ENCODE assay signal across 20 mouse cellular contexts in the genomic region with DNA sequence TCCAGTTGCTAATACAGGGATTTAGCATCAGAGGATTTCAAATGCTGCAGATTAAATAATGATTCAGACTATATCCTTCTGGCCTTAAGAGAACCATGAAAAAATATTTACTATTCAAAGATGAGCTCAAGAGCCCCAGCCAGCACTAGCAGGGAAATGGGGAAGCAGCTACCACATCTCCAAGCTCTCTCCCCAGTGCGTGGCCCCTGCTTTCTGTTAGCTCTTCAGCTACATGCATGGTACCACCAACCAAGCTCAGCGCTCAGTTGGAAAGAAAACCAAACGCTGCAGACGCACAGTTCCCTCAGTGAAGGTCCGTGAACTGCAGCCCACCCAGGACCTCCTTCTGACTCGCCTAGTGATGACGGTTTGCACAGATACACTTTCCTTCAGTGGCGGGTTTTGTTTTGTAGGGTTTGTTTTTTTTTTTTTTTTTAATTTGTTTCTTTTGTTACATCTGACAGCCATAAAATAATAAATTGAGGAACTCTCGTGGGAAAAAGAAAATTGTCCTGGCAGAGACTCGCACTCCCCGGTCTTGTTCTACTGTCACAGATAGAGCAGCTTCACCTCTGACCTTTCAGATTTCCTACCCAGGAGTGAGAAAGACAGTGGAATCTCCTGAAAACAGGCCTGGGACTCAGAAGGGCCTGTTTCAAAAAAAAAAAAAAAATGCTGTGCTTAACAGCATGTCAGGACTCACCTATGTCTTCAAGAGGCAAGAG. TPM values are rescaled to one million over a fixed set of nuclear protein-coding genes. Genes with fewer than 3 reads are reported as not detected.
DNase-seq lines count a peak whose midpoint lies in the region; ATAC-seq and TF ChIP-seq lines count a peak whose summit lies in the region.
"Had no signal": no experiment of that assay in that cellular context is flagged by ENCODE, and none has a peak within 500 bp of the region (broad histone marks: within the 10 kb centered on the region; RNA-seq: fewer than 3 reads in every experiment).

No protein-coding gene starts in this region.

- intact Hi-C loops in heart, postnatal 25 days (cut with DNase I) = loop anchor here (5.0 kb wide), 1 partner anchor 83 kb away; no protein-coding TSS in a partner anchor

- H3K4me1 ChIP-seq in heart, embryonic 12.5 days (replicated peaks) = peaks cover 25% of the 10 kb centered on the region
- H3K4me1 ChIP-seq: forebrain, embryonic 10.5 days; midbrain, embryonic 10.5 days had no signal

- no peak for TF ChIP-seq CTCF in layer of hippocampus, adult 2 months (conservative IDR thresholded peaks at IDR 0.05)

- 72% methylated on average over 11 of the region's 11 CpGs for WGBS in heart, embryonic 12.5 days

- no peak for ATAC-seq in heart, embryonic 12.5 days (ENCODE audit: insufficient number of reproducible peaks, low FRiP score)
- peak; percentile 84 for ATAC-seq in common myeloid progenitor, adult 5-6 weeks (replicated peaks; ENCODE audit: low read depth, poor library complexity, severe bottlenecking)
- ATAC-seq in megakaryocyte progenitor cell, adult 5-6 weeks (replicated peaks; ENCODE audit: poor library complexity) = peak; percentile 81
- ATAC-seq: inflammation-experienced regulatory T-cells, adult 6 months had no signal

- 0 out of 2 replicates have a peak overlapping the region, but pooled peaks have one; percentile 17 for H3K27ac ChIP-seq in heart, embryonic 12.5 days (ENCODE audit: poor library complexity, severe bottlenecking)
- peak overlapping the region; percentile 62 for H3K27ac ChIP-seq in layer of hippocampus, adult 2 months
- H3K27ac ChIP-seq: embryonic facial prominence, embryonic 15.5 days; forebrain, embryonic 10.5 days; liver, embryonic 14.5 days; midbrain, embryonic 10.5 days; neural tube, embryonic 15.5 days had no signal

- no peak overlapping the region for H3K9ac ChIP-seq in heart, embryonic 12.5 days
- H3K9ac ChIP-seq: embryonic facial prominence, embryonic 15.5 days; liver, embryonic 14.5 days; neural tube, embryonic 15.5 days had no signal

- peaks cover 28% of the 10 kb centered on the region for H3K36me3 ChIP-seq in heart, embryonic 12.5 days
- H3K36me3 ChIP-seq: neural tube, embryonic 15.5 days had no signal

- no peak overlapping the region for H3K4me3 ChIP-seq in heart, embryonic 12.5 days
- no peak overlapping the region for H3K4me3 ChIP-seq in layer of hippocampus, adult 2 months
- H3K4me3 ChIP-seq: embryonic facial prominence, embryonic 15.5 days; forebrain, embryonic 10.5 days; midbrain, embryonic 10.5 days; myocyte; neural tube, embryonic 15.5 days had no signal

- no peak for DNase-seq in heart, postnatal 25 days (ENCODE audit: low spot score)
- no peak for DNase-seq in layer of hippocampus, adult 2 months (ENCODE audit: low spot score in 2 of 2)
- no peak for DNase-seq in layer of hippocampus, postnatal 25 days (ENCODE audit: extremely low spot score in 1 of 2, low spot score in 1 of 2)
- DNase-seq in cerebellum, postnatal 10 days = no peak
- DNase-seq in cerebellum, adult 11-12 months = no peak
- DNase-seq: cerebellum, adult 2 months; embryo, embryonic 11 days; gastrocnemius, postnatal 10 days; lung, postnatal 14 days had no signal

- no peaks in the 10 kb centered on the region for H3K27me3 ChIP-seq in heart, embryonic 12.5 days (replicated peaks)
- H3K27me3 ChIP-seq: CH12.LX; embryonic facial prominence, embryonic 15.5 days; neural tube, embryonic 15.5 days had no signal

- H3K9me3 ChIP-seq in heart, embryonic 12.5 days (replicated peaks) = no peaks in the 10 kb centered on the region
- H3K9me3 ChIP-seq: embryonic facial prominence, embryonic 15.5 days; neural tube, embryonic 15.5 days had no signal

- no peak overlapping the region for H3K4me2 ChIP-seq in heart, embryonic 12.5 days
- H3K4me2 ChIP-seq: embryonic facial prominence, embryonic 15.5 days; neural tube, embryonic 15.5 days had no signal

RNA-seq across cellular contexts. Expression of gene Smarca5, which starts 54.7 kb away (rescaled TPM):
- polyA plus RNA-seq in heart, embryonic 12.5 days (2016; fragmentation: Nextera tagmentation; extraction: Ambion mirVana) = 61.7 and 64.9 TPM in 2 replicates
- total RNA-seq in heart, postnatal 25 days (2021) = 10 to 100 TPM; 34.5 to 43.3 TPM
- 10 to 100 TPM; 58.5 to 59.3 TPM for total RNA-seq in layer of hippocampus, adult 2 months (2021)
- 10 to 100 TPM; 54.1 to 58.3 TPM for total RNA-seq in layer of hippocampus, postnatal 25 days (2021)
- total RNA-seq in common myeloid progenitor, adult 5-6 weeks (2017) = 232 and 251 TPM in 2 replicates
- total RNA-seq in megakaryocyte progenitor cell, adult 5-6 weeks (2015) = 127 and 131 TPM in 2 replicates
- 162 and 189 TPM in 2 replicates for total RNA-seq in megakaryocyte progenitor cell, adult 5-6 weeks (2017)
